ENCODE assay signal across 19 mouse cellular contexts in the genomic region with DNA sequence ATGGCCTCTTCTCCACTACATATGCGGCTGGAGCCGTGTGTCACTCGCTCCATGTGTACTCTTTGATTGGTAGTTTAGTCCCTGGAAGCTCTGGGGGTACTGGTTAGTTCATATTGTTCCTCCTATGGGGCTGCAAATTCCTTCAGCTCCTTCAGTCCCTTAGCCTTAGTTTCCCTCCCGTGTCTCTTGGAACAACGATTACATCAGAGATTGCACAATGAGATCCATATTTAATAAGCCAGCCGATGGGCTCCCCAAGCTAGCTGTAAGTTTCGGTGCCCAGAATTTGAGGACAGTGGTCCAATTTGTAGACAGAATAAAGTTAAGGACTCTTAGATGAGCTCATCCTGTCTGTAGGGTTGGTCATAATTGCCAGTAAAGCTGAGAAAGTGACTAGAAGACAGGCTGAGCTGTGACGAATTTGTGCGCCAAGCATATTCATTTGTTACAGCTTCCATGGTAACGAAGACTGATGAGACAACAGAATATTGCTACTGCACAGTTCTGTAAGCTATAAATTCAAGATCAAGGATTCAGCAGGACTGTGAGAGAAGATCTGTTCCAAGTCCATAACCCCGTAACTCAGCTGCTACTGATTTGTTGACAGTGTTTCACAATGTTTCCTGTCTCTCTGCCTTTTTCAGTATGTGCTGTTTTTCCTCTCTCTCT. TPM values are rescaled to one million over a fixed set of nuclear protein-coding genes. Genes with fewer than 3 reads are reported as not detected.
DNase-seq lines count a peak whose midpoint lies in the region; ATAC-seq and TF ChIP-seq lines count a peak whose summit lies in the region.
"Had no signal": no experiment of that assay in that cellular context is flagged by ENCODE, and none has a peak within 500 bp of the region (broad histone marks: within the 10 kb centered on the region; RNA-seq: fewer than 3 reads in every experiment).

No protein-coding gene starts in this region.

- no peak overlapping the region for H3K4me2 ChIP-seq in liver, embryonic 16.5 days (ENCODE audit: low read depth, low read length)
- H3K4me2 ChIP-seq: limb, embryonic 12.5 days had no signal

- no peaks in the 10 kb centered on the region for H3K9me3 ChIP-seq in liver, embryonic 16.5 days (replicated peaks; ENCODE audit: control insufficient read depth, low read length)
- H3K9me3 ChIP-seq: limb, embryonic 12.5 days had no signal

- no peaks in the 10 kb centered on the region for H3K4me1 ChIP-seq in liver, embryonic 16.5 days (ENCODE audit: control insufficient read depth, low read depth, low read length)
- no peaks in the 10 kb centered on the region for H3K4me1 ChIP-seq in kidney, adult 2 months (ENCODE audit: control insufficient read depth, insufficient read depth, low read length)
- H3K4me1 ChIP-seq: limb, embryonic 12.5 days had no signal

- H3K9ac ChIP-seq in liver, embryonic 16.5 days (ENCODE audit: low read depth, low read length), result no peak overlapping the region
- H3K9ac ChIP-seq: limb, embryonic 12.5 days had no signal

- WGBS in liver, embryonic 16.5 days (ENCODE audit: insufficient replicate concordance), result 58% methylated on average over 11 of the region's 11 CpGs
- 84% methylated on average over 11 of the region's 11 CpGs for WGBS in kidney, adult 2 months

- TF ChIP-seq POLR2A in kidney, adult 2 months (IDR thresholded peaks at IDR 0.05; ENCODE audit: low read depth, low read length), result no peak

- no peak for DNase-seq in frontal cortex, postnatal 10 days (ENCODE audit: low spot score in 2 of 2)
- peak; percentile 9 for DNase-seq in layer of hippocampus, adult 11-12 months (ENCODE audit: low spot score)
- DNase-seq in layer of hippocampus, postnatal 10 days (ENCODE audit: low spot score in 2 of 2), result no peak
- DNase-seq in 416B (ENCODE audit: low read depth), result peak; percentile 43
- DNase-seq in kidney, adult 2 months, result no peak
- DNase-seq: adrenal gland, postnatal 14 days; B cell, adult 2 months; cerebellum, postnatal 36 days; gastrocnemius, postnatal 36 days; right cerebral cortex, adult 18-20 months had no signal

- H3K27me3 ChIP-seq in liver, embryonic 16.5 days (ENCODE audit: control insufficient read depth, insufficient read depth, low read depth, low read length), result no peaks in the 10 kb centered on the region
- H3K27me3 ChIP-seq in kidney, adult 2 months (replicated peaks; ENCODE audit: control insufficient read depth, insufficient read depth, low read length), result no peaks in the 10 kb centered on the region; the same call in 1 of the 2 replicates
- H3K27me3 ChIP-seq: limb, embryonic 12.5 days had no signal

- TF ChIP-seq CTCF in kidney, adult 2 months (conservative IDR thresholded peaks at IDR 0.05; ENCODE audit: insufficient read depth, insufficient read length, low read depth, low read length), result no peak

- no peaks in the 10 kb centered on the region for H3K36me3 ChIP-seq in liver, embryonic 16.5 days (ENCODE audit: control insufficient read depth, insufficient read depth)
- H3K36me3 ChIP-seq in kidney, adult 2 months (ENCODE audit: control insufficient read depth, insufficient read depth, low read length), result no peaks in the 10 kb centered on the region

- no peak overlapping the region for H3K27ac ChIP-seq in liver, embryonic 16.5 days (ENCODE audit: low read length)
- no peak overlapping the region for H3K27ac ChIP-seq in kidney, adult 2 months (ENCODE audit: insufficient read depth, low read depth, low read length)
- H3K27ac ChIP-seq: kidney, postnatal 0 days; limb, embryonic 12.5 days had no signal

- no peak overlapping the region for H3K4me3 ChIP-seq in liver, embryonic 16.5 days (ENCODE audit: low read depth, low read length)
- H3K4me3 ChIP-seq in kidney, adult 2 months (ENCODE audit: insufficient read depth, low read depth, low read length), result no peak overlapping the region
- H3K4me3 ChIP-seq: limb, embryonic 12.5 days had no signal

- ATAC-seq in frontal cortex, adult (ENCODE audit: low TSS enrichment), result 0 out of 2 replicates have a peak, but pooled peaks have one; percentile 23
- ATAC-seq in liver, embryonic 16.5 days (ENCODE audit: low read depth), result peak; percentile 52; the same call in 1 of the 2 replicates
- no peak for ATAC-seq in megakaryocyte progenitor cell, adult 5-6 weeks (replicated peaks; ENCODE audit: poor library complexity)

RNA-seq across cellular contexts. Expression of a gene that starts 11.9 kb away (rescaled TPM):
- total RNA-seq in layer of hippocampus, postnatal 10 days (2021), result under 1 TPM; 0.20 to 0.34 TPM
- 0.05 and 0.07 TPM in 2 replicates for polyA plus RNA-seq in liver, embryonic 16.5 days (2015; fragmentation: Nextera tagmentation; extraction: Ambion mirVana)
- 0.08 and 0.10 TPM in 2 replicates for polyA plus RNA-seq in kidney, adult 2 months (2012; rRNA removed)
- not detected in 2 replicates for total RNA-seq in megakaryocyte progenitor cell, adult 5-6 weeks (2015)
- not detected in 2 replicates for total RNA-seq in megakaryocyte progenitor cell, adult 5-6 weeks (2017)
- total RNA-seq: adrenal gland, postnatal 14 days had no signal

RNA-seq across cellular contexts. Expression of a gene that starts 16.8 kb away (rescaled TPM):
- total RNA-seq in layer of hippocampus, postnatal 10 days (2021), result not detected
- polyA plus RNA-seq in liver, embryonic 16.5 days (2015; fragmentation: Nextera tagmentation; extraction: Ambion mirVana), result 6.9 and 8.5 TPM in 2 replicates
- polyA plus RNA-seq in kidney, adult 2 months (2012; rRNA removed), result 0.07 TPM in 1 of 2 replicates, not detected in the other
- total RNA-seq in megakaryocyte progenitor cell, adult 5-6 weeks (2015), result 1.8 and 2.3 TPM in 2 replicates
- 1.4 and 1.5 TPM in 2 replicates for total RNA-seq in megakaryocyte progenitor cell, adult 5-6 weeks (2017)
- total RNA-seq: gastrocnemius, postnatal 36 days; layer of hippocampus, postnatal 25 days had no signal
- polyA plus RNA-seq: intestine, embryonic 14.5 days; limb, embryonic 12.5 days had no signal

RNA-seq across cellular contexts. Expression of a gene that starts 20.7 kb away (rescaled TPM):
- under 1 TPM in 1 of 2 experiments, not detected in 1; 0.57 TPM for total RNA-seq in layer of hippocampus, postnatal 10 days (2021)
- polyA plus RNA-seq in liver, embryonic 16.5 days (2015; fragmentation: Nextera tagmentation; extraction: Ambion mirVana), result 3.8 and 5.6 TPM in 2 replicates
- 0.14 and 0.16 TPM in 2 replicates for polyA plus RNA-seq in kidney, adult 2 months (2012; rRNA removed)
- 12.1 and 17.4 TPM in 2 replicates for total RNA-seq in megakaryocyte progenitor cell, adult 5-6 weeks (2015)
- 3.3 and 4.9 TPM in 2 replicates for total RNA-seq in megakaryocyte progenitor cell, adult 5-6 weeks (2017)
- total RNA-seq: adrenal gland, postnatal 14 days; gastrocnemius, postnatal 36 days; heart, postnatal 25 days; layer of hippocampus, postnatal 25 days had no signal
- polyA plus RNA-seq: embryonic facial prominence, embryonic 11.5 days; limb, embryonic 12.5 days had no signal

RNA-seq across cellular contexts. Expression of a gene that starts 20.7 kb away (rescaled TPM):
- total RNA-seq in layer of hippocampus, postnatal 10 days (2021), result not detected
- polyA plus RNA-seq in liver, embryonic 16.5 days (2015; fragmentation: Nextera tagmentation; extraction: Ambion mirVana), result not detected in 2 replicates
- not detected in 2 replicates for polyA plus RNA-seq in kidney, adult 2 months (2012; rRNA removed)
- not detected in 2 replicates for total RNA-seq in megakaryocyte progenitor cell, adult 5-6 weeks (2015)
- not detected in 2 replicates for total RNA-seq in megakaryocyte progenitor cell, adult 5-6 weeks (2017)
- total RNA-seq: adrenal gland, postnatal 14 days; gastrocnemius, postnatal 36 days; heart, postnatal 25 days; layer of hippocampus, postnatal 25 days had no signal
- polyA plus RNA-seq: embryonic facial prominence, embryonic 11.5 days; intestine, embryonic 14.5 days; kidney, postnatal 0 days; limb, embryonic 12.5 days had no signal

RNA-seq across cellular contexts. Expression of a gene that starts 40.0 kb away (rescaled TPM):
- total RNA-seq in layer of hippocampus, postnatal 10 days (2021), result 100 to 1,000 TPM in 1 of 2 experiments, 10 to 100 TPM in 1; 79.2 to 100 TPM
- 4.0 and 4.7 TPM in 2 replicates for polyA plus RNA-seq in liver, embryonic 16.5 days (2015; fragmentation: Nextera tagmentation; extraction: Ambion mirVana)
- 43.9 and 49.0 TPM in 2 replicates for polyA plus RNA-seq in kidney, adult 2 months (2012; rRNA removed)
- 1.1 and 3.4 TPM in 2 replicates for total RNA-seq in megakaryocyte progenitor cell, adult 5-6 weeks (2015)
- 1.0 and 1.5 TPM in 2 replicates for total RNA-seq in megakaryocyte progenitor cell, adult 5-6 weeks (2017)

Comparison
In these comparisons a context has a peak if more than half of its experiments do, and no peak if none do; other contexts are left out.
1. DNase-seq: peak in layer of hippocampus, adult 11-12 months (single experiment) and 416B (single experiment); none in frontal cortex, postnatal 10 days (0 of 2), layer of hippocampus, postnatal 10 days (0 of 2) and kidney, adult 2 months (single experiment).